Comparison of ENCODE assay signal across 11 mouse cellular contexts in the genomic region with DNA sequence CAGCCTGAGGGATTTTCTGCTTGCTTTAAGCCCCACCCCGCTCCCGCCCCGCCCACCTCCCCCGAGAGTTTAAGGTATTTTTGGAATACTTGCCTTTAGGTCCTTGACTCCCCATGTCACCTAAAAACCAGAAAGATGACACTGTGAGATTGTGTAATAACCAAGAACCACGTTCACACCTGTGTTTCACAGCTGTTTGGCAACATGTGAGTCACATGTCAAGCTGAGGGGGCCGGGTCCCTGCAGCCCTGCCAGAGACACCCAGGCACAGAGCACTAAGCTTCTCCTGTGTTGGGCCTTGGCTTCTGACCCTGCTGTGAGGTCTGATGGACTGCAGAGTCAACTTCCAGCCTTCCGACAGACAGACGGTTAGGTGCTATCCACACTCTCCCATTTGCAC. TPM values are rescaled to one million over a fixed set of nuclear protein-coding genes. Genes with fewer than 3 reads are reported as not detected.
"Had no signal": no experiment of that assay in that cellular context is flagged by ENCODE, and none has a peak within 500 bp of the region (broad histone marks: within the 10 kb centered on the region; RNA-seq: fewer than 3 reads in every experiment).

No protein-coding gene starts in this region.

- H3K27ac ChIP-seq: limb, embryonic 15.5 days; liver, embryonic 13.5 days; stomach, postnatal 0 days had no signal

- H3K4me1 ChIP-seq: liver, embryonic 13.5 days had no signal

- H3K36me3 ChIP-seq: limb, embryonic 15.5 days; liver, embryonic 13.5 days had no signal

- H3K4me3 ChIP-seq: limb, embryonic 15.5 days; liver, embryonic 13.5 days had no signal

- H3K4me2 ChIP-seq: limb, embryonic 15.5 days; liver, embryonic 13.5 days; midbrain, embryonic 11.5 days had no signal

- DNase-seq: kidney, adult 18-20 months; kidney, postnatal 10 days; liver, embryonic 13.5 days; lung, postnatal 4 days; right cerebral cortex, postnatal 14 days; thymus, postnatal 14 days had no signal

- H3K9me3 ChIP-seq: limb, embryonic 15.5 days; liver, embryonic 13.5 days had no signal

- ATAC-seq: midbrain, embryonic 16.5 days had no signal

- H3K27me3 ChIP-seq: limb, embryonic 15.5 days; liver, embryonic 13.5 days had no signal

- H3K9ac ChIP-seq: limb, embryonic 15.5 days; liver, embryonic 13.5 days had no signal

RNA-seq across cellular contexts. Expression of gene Col17a1, which starts 24.3 kb away (rescaled TPM):
- total RNA-seq: megakaryocyte, adult 5-6 weeks had no signal
